Mouse (Mus musculus) hindbrain, postnatal 0 days (tissue): ENCODE data around the gene Eln. TPM values are rescaled to one million over a fixed set of nuclear protein-coding genes. Genes with fewer than 3 reads are reported as not detected.
A peak's percentile ranks its signal among the peaks of the same experiment; 100 is the strongest.

Experiments
- ATAC-seq: fragments of 200-750 bp; cut with Nextera tagmentation; 2 replicates; pipeline ENCODE4 v1.8.0; 2017; ENCODE audit warnings: mild to moderate bottlenecking, moderate TSS enrichment, moderate library complexity
- DNase-seq: peaks from one replicate; pipeline ENCODE4 v3.0.0-alpha.2; 2015; ENCODE audit warnings: low spot score
- H3K27ac ChIP-seq: fragments of 300-500 bp; sonication (generic); 2 replicates; pipeline ENCODE4 v1.5.1; 2014; ENCODE audit warnings: mild to moderate bottlenecking
- H3K27me3 ChIP-seq: fragments of 300-500 bp; sonication (generic); 2 replicates; pipeline ENCODE4 v1.6.1; 2014; ENCODE audit warnings: low read length, mixed read lengths; ENCODE audit not compliant: insufficient read depth
- H3K36me3 ChIP-seq: fragments of 300-500 bp; sonication (generic); 2 replicates; pipeline ENCODE4 v1.6.1; 2014; ENCODE audit warnings: low read length, mixed read lengths; ENCODE audit not compliant: insufficient read depth
- H3K4me1 ChIP-seq: fragments of 300-500 bp; sonication (generic); 2 replicates; pipeline ENCODE4 v1.6.1; 2014; ENCODE audit warnings: antibody characterized with exemption, low read length, mixed read lengths; ENCODE audit not compliant: insufficient read depth
- H3K4me2 ChIP-seq: fragments of 300-500 bp; sonication (generic); 2 replicates; pipeline ENCODE4 v1.6.1; 2014; ENCODE audit warnings: low read depth, mild to moderate bottlenecking, low read length, moderate library complexity, mixed read lengths
- H3K4me3 ChIP-seq: fragments of 300-500 bp; sonication (generic); 2 replicates; pipeline ENCODE4 v1.5.1; 2014; ENCODE audit warnings: low read length
- H3K9ac ChIP-seq: fragments of 300-500 bp; sonication (generic); replicated peaks from 2 replicates; pipeline ENCODE4 v1.6.1; 2014; ENCODE audit warnings: mild to moderate bottlenecking, low read length, moderate library complexity, mixed read lengths
- H3K9me3 ChIP-seq: fragments of 300-500 bp; sonication (generic); 2 replicates; pipeline ENCODE4 v1.6.1; 2016; ENCODE audit warnings: low read length, mixed read lengths
- CTCF ChIP-seq: IDR thresholded peaks from 2 replicates; pipeline ENCODE4 v1.5.1; 2016; ENCODE audit warnings: antibody characterized with exemption, control low read depth, low read depth
- WGBS: fragments of 180-500 bp; shearing (Covaris S2); extraction: QIAGEN DNeasy Blood & Tissue Kit; methylation state at CpG from one replicate; pipeline ENCODE4 v1.1.7; 2014; 5-methylcytosine and 5-hydroxymethylcytosine counted together
- polyA plus RNA-seq: library from polyadenylated mRNA; unstranded; fragments of >200 nt; fragmentation: Nextera tagmentation; extraction: Ambion mirVana; gene quantifications from 2 replicates; pipeline ENCODE4 v1.2.1, GENCODE M21; 2015
- total RNA-seq: library from RNA; depleted of rRNA; stranded (reverse); fragments of >200 nt; gene quantifications from 2 replicates; pipeline ENCODE4 v1.2.3, GENCODE M21; 2014

The Eln gene
- total and polyA plus RNA-seq, 2 experiments from 2014 or later = 43.3 to 47.4 TPM

DNA sequence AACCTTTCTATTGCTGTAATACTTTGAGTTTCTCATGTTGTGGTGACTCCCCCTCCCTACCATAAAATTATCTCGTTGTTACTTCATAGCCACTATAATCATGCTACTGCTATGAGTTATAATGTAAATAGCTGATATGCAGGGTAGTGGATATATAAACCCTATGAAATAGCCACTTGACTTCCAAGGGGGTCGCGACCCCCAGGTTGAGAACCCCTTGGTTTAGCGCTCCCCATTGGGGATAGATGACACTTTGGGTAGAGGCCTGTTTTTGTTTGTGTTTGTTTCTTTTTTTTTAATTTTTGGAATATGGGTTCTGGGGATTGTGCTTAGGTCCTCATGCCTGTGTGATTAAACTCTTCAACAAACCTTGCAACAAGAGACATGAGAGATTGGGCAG, 21.8 kb downstream of the Eln start:
- DNase-seq (no peak), ATAC-seq (no peak)
- no peaks in the 10 kb centered on the region for H3K27me3 ChIP-seq
- 71% methylated on average over 4 of the region's 4 CpGs for WGBS
- no peak overlapping the region for H3K27ac ChIP-seq
- no peak overlapping the region for H3K4me3 ChIP-seq
- H3K9me3 ChIP-seq = no peaks in the 10 kb centered on the region
- H3K4me1 ChIP-seq = no peaks in the 10 kb centered on the region
- no peak overlapping the region for H3K9ac ChIP-seq
- TF ChIP-seq CTCF = no peak
- H3K36me3 ChIP-seq = no peaks in the 10 kb centered on the region
- H3K4me2 ChIP-seq = no peak overlapping the region

DNA sequence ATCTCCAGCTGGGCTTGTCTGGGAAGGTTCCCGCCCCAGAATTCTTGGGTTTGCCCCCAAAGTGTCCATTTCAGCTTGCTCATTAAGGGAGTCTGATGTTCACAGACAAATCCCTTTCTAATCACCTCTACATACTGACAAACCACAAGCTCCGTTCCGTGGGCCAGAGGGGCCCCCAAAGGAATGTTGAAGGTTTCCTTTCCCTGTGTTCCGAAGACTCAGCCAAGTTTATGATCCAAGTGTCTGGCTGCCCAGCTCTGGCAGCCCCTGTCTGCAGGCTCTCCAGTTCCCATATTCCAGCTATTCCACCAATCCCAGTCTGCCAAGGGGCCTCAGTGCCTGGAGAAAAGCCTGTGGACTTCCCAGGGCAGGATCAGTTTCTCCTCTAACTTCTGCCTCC, 27.1 kb downstream of the Eln start:
- DNase-seq (no peak), ATAC-seq (no peak)
- TF ChIP-seq CTCF = no peak
- H3K27me3 ChIP-seq = no peaks in the 10 kb centered on the region
- H3K4me2 ChIP-seq = no peak overlapping the region
- H3K27ac ChIP-seq = no peak overlapping the region
- no peak overlapping the region for H3K9ac ChIP-seq
- H3K4me1 ChIP-seq = no peaks in the 10 kb centered on the region
- H3K4me3 ChIP-seq = no peak overlapping the region
- H3K36me3 ChIP-seq = no peaks in the 10 kb centered on the region
- WGBS = 67% methylated on average over 4 of the region's 4 CpGs
- H3K9me3 ChIP-seq = no peaks in the 10 kb centered on the region

DNA sequence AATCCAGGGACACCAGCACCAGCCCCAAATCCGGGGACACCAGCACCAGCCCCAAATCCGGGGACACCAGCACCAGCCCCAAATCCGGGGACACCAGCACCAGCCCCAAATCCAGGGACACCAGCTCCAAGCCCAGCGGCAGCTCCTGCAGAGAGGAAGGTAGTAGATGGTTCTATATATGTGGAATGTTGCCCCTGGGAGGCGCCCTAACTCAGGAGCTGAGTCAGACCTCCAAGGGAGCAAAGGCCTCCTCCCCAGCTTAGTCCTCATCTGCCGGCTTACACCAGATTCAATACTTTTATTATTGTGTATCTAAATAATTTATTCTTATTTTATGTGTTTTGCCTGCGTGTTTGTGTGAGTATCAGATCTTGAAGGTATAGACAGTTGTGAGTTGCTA, 36.0 kb downstream of the Eln start:
- ATAC-seq (no peak), DNase-seq (no peak)
- no peak overlapping the region for H3K4me2 ChIP-seq
- H3K9me3 ChIP-seq = no peaks in the 10 kb centered on the region
- H3K36me3 ChIP-seq = no peaks in the 10 kb centered on the region
- no peaks in the 10 kb centered on the region for H3K4me1 ChIP-seq
- no peak; the same call in 1 of the 2 replicates for TF ChIP-seq CTCF
- WGBS = 79% methylated on average over 7 of the region's 7 CpGs
- no peak overlapping the region for H3K27ac ChIP-seq
- H3K9ac ChIP-seq = no peak overlapping the region
- no peaks in the 10 kb centered on the region for H3K27me3 ChIP-seq
- H3K4me3 ChIP-seq = no peak overlapping the region

DNA sequence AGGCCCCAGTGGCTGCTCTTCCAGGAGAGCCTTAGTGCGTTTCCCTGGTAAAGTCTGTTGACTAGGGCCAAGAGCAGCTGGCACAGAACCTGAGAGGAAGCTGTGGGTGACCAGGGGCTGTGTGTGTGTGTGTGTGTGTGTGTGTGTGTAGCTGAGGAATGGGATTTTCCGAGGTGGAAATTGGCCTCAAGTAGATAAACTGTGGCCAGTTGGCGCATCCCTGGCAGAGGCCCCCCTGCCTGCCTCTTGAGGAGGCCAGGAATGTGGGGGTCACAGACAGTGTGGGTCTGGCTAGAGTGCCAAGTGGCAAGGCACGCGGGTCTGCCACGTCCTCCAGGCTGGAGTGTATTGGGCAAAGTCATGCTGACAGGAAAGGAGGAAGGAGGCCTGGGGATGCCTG, 37.8 kb downstream of the Eln start:
- Histone ChIP-seq H3K27ac (no peak overlapping the region), H3K36me3 (no peaks in the 10 kb centered on the region), H3K4me3 (no peak overlapping the region), H3K27me3 (no peaks in the 10 kb centered on the region), H3K9ac (no peak overlapping the region), H3K4me2 (no peak overlapping the region), H3K4me1 (no peaks in the 10 kb centered on the region), H3K9me3 (no peaks in the 10 kb centered on the region)
- 24% methylated on average over 6 of the region's 6 CpGs for WGBS
- ATAC-seq (peak; percentile 63; the same call in 1 of the 2 replicates), DNase-seq (peak; percentile 38)
- TF ChIP-seq CTCF = no peak

DNA sequence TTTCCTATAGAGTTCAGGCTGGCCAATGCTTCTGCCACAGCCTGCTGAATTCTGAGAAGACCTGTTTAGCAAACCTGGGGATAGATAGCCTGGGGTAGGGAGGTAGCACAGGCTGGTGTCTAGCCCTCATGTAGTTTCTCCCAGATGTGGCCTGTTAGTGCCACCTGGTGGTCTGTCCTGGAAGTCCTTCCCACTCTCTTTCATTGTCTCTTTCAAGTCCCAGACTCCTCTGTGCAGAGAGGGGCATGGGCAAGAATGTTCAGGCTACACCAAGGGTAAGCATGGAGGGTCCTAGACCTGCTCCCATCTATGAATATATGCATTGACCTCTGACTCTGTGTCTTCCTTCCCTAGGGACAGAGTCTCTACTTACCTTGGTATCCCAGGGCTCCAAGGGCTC, 43.0 kb downstream of the Eln start:
- ATAC-seq (peak; percentile 63), DNase-seq (peak; percentile 76)
- no peak overlapping the region for H3K4me2 ChIP-seq
- no peak overlapping the region for H3K27ac ChIP-seq
- no peaks in the 10 kb centered on the region for H3K27me3 ChIP-seq
- H3K4me1 ChIP-seq = no peaks in the 10 kb centered on the region
- no peak overlapping the region for H3K9ac ChIP-seq
- no peak overlapping the region for H3K4me3 ChIP-seq
- H3K36me3 ChIP-seq = no peaks in the 10 kb centered on the region
- peak; percentile 87 for TF ChIP-seq CTCF
- no peaks in the 10 kb centered on the region for H3K9me3 ChIP-seq

DNA sequence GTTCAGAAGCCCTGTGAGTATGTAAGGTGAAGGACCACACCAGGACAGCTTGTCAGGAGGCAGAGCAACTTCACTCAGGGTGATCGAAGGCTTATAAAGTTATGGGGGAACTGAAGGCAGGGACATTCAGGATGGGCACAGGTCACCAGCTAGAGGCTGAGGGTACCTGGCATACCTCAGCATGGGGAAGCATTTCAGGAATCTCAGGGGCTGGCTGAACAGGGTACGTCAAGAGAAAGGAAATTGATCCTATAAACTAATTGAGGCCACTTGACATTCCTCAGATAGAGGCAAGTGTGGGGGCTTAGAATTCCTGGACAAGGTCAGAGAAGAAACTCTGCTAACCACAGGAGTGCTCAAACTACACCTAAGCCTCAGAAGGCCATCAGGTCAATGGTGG, 51.6 kb downstream of the Eln start:
- H3K27ac ChIP-seq = no peak overlapping the region
- no peak for TF ChIP-seq CTCF
- H3K36me3 ChIP-seq = no peaks in the 10 kb centered on the region
- H3K4me3 ChIP-seq = no peak overlapping the region
- no peak overlapping the region for H3K9ac ChIP-seq
- H3K9me3 ChIP-seq = no peaks in the 10 kb centered on the region
- WGBS = 88% methylated on average over 2 of the region's 2 CpGs
- DNase-seq = no peak
- no peak for ATAC-seq
- H3K4me1 ChIP-seq = no peaks in the 10 kb centered on the region
- H3K4me2 ChIP-seq = no peak overlapping the region
- no peaks in the 10 kb centered on the region for H3K27me3 ChIP-seq

DNA sequence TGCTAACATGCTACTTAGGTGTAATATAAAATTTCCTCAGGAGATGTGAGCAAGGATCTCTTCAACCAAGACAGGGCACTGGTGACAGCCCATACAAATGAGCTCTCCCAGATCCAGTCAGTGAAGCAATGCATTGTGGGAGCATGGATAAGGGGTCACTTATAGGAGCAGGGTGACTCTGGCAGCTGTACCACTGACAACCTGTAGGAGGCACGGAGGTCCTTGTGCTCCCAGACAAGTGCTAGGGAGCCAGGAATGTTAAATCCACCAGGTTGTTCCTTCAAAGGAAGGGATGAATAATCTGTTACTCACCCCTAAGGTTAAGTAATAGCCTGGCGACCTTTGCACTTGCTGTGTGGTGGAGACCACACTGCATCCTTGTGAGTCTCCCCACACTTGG, 52.0 kb downstream of the Eln start:
- H3K27ac ChIP-seq = no peak overlapping the region
- DNase-seq (no peak), ATAC-seq (no peak)
- 8% methylated on average over 2 of the region's 2 CpGs for WGBS
- H3K36me3 ChIP-seq = no peaks in the 10 kb centered on the region
- peak; percentile 37 for TF ChIP-seq CTCF
- no peaks in the 10 kb centered on the region for H3K27me3 ChIP-seq
- H3K4me1 ChIP-seq = no peaks in the 10 kb centered on the region
- no peak overlapping the region for H3K4me3 ChIP-seq
- H3K9ac ChIP-seq = no peak overlapping the region
- no peaks in the 10 kb centered on the region for H3K9me3 ChIP-seq
- no peak overlapping the region for H3K4me2 ChIP-seq
